Mouse (Mus musculus) hindbrain, postnatal 0 days (tissue): ENCODE data around the gene Prkab1. TPM values are rescaled to one million over a fixed set of nuclear protein-coding genes. Genes with fewer than 3 reads are reported as not detected.

ENCODE experiments used
- ATAC-seq: fragments of 200-750 bp; cut with Nextera tagmentation; 2 replicates; pipeline ENCODE4 v1.8.0; 2017; ENCODE audit warnings: mild to moderate bottlenecking, moderate TSS enrichment, moderate library complexity
- DNase-seq: peaks from one replicate; pipeline ENCODE4 v3.0.0-alpha.2; 2015; ENCODE audit warnings: low spot score
- H3K27ac ChIP-seq: fragments of 300-500 bp; sonication (generic); 2 replicates; pipeline ENCODE4 v1.5.1; 2014; ENCODE audit warnings: mild to moderate bottlenecking
- H3K27me3 ChIP-seq: fragments of 300-500 bp; sonication (generic); 2 replicates; pipeline ENCODE4 v1.6.1; 2014; ENCODE audit warnings: low read length, mixed read lengths; ENCODE audit not compliant: insufficient read depth
- H3K36me3 ChIP-seq: fragments of 300-500 bp; sonication (generic); 2 replicates; pipeline ENCODE4 v1.6.1; 2014; ENCODE audit warnings: low read length, mixed read lengths; ENCODE audit not compliant: insufficient read depth
- H3K4me1 ChIP-seq: fragments of 300-500 bp; sonication (generic); 2 replicates; pipeline ENCODE4 v1.6.1; 2014; ENCODE audit warnings: antibody characterized with exemption, low read length, mixed read lengths; ENCODE audit not compliant: insufficient read depth
- H3K4me2 ChIP-seq: fragments of 300-500 bp; sonication (generic); 2 replicates; pipeline ENCODE4 v1.6.1; 2014; ENCODE audit warnings: low read depth, mild to moderate bottlenecking, low read length, moderate library complexity, mixed read lengths
- H3K4me3 ChIP-seq: fragments of 300-500 bp; sonication (generic); 2 replicates; pipeline ENCODE4 v1.5.1; 2014; ENCODE audit warnings: low read length
- H3K9ac ChIP-seq: fragments of 300-500 bp; sonication (generic); replicated peaks from 2 replicates; pipeline ENCODE4 v1.6.1; 2014; ENCODE audit warnings: mild to moderate bottlenecking, low read length, moderate library complexity, mixed read lengths
- H3K9me3 ChIP-seq: fragments of 300-500 bp; sonication (generic); 2 replicates; pipeline ENCODE4 v1.6.1; 2016; ENCODE audit warnings: low read length, mixed read lengths
- CTCF ChIP-seq: IDR thresholded peaks from 2 replicates; pipeline ENCODE4 v1.5.1; 2016; ENCODE audit warnings: antibody characterized with exemption, control low read depth, low read depth
- WGBS: fragments of 180-500 bp; shearing (Covaris S2); extraction: QIAGEN DNeasy Blood & Tissue Kit; methylation state at CpG from one replicate; pipeline ENCODE4 v1.1.7; 2014; 5-methylcytosine and 5-hydroxymethylcytosine counted together
- polyA plus RNA-seq: library from polyadenylated mRNA; unstranded; fragments of >200 nt; fragmentation: Nextera tagmentation; extraction: Ambion mirVana; gene quantifications from 2 replicates; pipeline ENCODE4 v1.2.1, GENCODE M21; 2015
- total RNA-seq: library from RNA; depleted of rRNA; stranded (reverse); fragments of >200 nt; gene quantifications from 2 replicates; pipeline ENCODE4 v1.2.3, GENCODE M21; 2014

Gene Prkab1
- total and polyA plus RNA-seq, 2 experiments from 2014 or later: 47.1 to 48.9 TPM

DNA sequence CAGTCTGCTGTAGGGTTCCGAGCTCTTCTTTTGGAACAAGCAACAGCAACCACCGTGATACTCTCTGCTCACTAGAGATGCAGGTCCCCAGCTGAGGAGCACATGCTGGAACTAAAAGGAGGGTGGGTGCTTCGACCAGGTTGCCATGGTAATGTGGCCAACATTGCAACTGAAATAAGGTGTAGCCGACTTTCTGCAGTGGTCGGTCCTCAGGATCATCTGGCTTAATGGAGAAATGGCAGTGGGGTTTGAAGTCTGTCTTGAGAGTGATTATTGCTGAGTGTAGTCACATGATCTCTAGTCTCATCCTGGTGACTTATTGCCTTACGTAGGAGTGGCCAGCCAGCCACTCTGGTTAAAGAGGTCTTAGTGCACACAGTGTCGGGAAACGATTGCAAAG, 10.5 kb downstream of the Prkab1 start:
- no peak overlapping the region for H3K4me2 ChIP-seq
- H3K9ac ChIP-seq: no peak overlapping the region
- DNase-seq (no peak), ATAC-seq (no peak)
- no peak for TF ChIP-seq CTCF
- H3K36me3 ChIP-seq: peaks cover 55% of the 10 kb centered on the region
- no peaks in the 10 kb centered on the region for H3K9me3 ChIP-seq
- no peaks in the 10 kb centered on the region for H3K27me3 ChIP-seq
- 74% methylated on average over 8 of the region's 8 CpGs for WGBS
- no peak overlapping the region for H3K4me3 ChIP-seq
- H3K4me1 ChIP-seq: no peaks in the 10 kb centered on the region
- H3K27ac ChIP-seq: no peak overlapping the region

DNA sequence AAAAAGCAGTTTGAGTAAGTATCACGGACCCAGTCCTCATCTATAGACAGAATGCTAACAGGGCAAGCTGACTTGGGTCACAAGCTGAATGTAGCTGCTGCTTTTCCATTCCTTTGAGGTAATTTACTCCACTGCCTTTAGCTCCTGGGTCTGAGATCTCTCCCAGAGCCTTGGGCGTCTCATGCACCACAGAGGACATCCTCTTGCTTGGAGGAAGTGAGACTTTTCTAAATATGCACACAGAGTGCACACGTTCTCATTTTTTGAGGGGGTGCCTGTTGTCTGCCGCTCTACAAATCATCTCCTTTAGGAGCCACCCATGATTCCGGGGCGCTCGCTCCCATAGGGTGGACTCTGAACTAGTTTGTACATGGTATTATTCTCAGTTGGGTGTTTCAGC, 11.8 kb downstream of the Prkab1 start:
- Histone ChIP-seq H3K36me3 (peaks cover 45% of the 10 kb centered on the region), H3K9ac (no peak overlapping the region), H3K4me1 (no peaks in the 10 kb centered on the region), H3K4me3 (no peak overlapping the region), H3K4me2 (no peak overlapping the region), H3K9me3 (no peaks in the 10 kb centered on the region), H3K27me3 (no peaks in the 10 kb centered on the region), H3K27ac (no peak overlapping the region)
- no peak for DNase-seq
- no peak for ATAC-seq
- TF ChIP-seq CTCF: no peak
- WGBS: 94% methylated on average over 7 of the region's 7 CpGs

DNA sequence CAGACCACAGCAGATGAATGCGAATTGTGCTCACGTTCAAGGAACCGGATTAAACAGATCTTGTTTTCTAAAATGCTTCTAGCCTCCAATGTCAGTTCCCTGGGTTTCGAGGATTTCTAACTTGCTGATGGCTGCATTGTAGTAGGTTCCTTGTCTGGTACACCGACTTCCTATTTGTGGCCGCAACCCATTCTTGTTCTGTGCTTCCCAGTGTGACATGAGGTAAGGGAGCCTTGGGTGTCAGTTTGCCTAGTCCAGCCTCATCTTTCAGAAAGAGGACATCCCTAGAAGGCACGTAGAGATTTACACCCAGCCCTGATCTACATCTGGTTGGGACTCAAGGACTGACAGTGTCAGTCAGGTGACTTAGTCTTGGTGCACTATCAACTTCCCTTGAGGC, 12.6 kb downstream of the Prkab1 start:
- DNase-seq (no peak), ATAC-seq (no peak)
- no peak overlapping the region for H3K27ac ChIP-seq
- H3K4me1 ChIP-seq: no peaks in the 10 kb centered on the region
- H3K4me3 ChIP-seq: no peak overlapping the region
- peaks cover 37% of the 10 kb centered on the region for H3K36me3 ChIP-seq
- no peak overlapping the region for H3K9ac ChIP-seq
- WGBS: 94% methylated on average over 7 of the region's 7 CpGs
- no peaks in the 10 kb centered on the region for H3K9me3 ChIP-seq
- no peaks in the 10 kb centered on the region for H3K27me3 ChIP-seq
- TF ChIP-seq CTCF: no peak
- H3K4me2 ChIP-seq: no peak overlapping the region

DNA sequence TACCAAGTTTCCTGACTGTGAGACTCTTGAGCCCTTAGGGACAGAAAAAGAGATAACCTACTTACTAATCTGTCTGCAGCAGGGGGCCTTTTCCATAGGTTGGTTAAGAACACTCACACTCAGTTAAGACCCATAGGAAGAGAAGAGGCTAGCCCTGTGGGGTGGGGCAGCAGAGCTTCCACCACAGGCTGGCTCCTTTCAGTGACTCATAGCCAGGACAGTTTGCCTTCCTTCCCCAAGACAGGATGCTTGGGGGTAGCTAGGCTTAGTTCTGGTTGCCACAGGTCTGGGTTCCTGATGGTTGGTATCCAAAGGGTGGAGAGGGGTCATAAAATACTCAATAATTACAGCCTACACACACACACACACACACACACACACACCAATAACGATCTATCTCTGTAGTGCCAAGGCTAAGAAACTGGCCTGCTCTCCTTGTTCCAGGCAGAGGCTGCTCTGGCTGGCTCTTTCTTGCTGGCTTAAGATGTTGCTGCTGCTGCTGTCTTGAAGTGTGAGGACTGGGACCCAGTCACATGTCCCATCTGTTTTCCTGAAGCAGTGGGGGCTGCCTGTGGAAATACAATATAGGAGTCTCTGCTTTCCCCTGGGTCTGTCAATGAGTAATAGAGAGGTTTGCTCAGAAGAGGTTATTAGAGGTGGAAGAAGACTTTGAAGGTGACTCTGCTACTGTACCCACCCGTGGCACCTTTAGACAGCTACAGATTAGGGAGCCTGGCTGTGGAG, 14.3 kb downstream of the Prkab1 start:
- 82% methylated on average over 2 of the region's 2 CpGs for WGBS
- H3K9me3 ChIP-seq: no peaks in the 10 kb centered on the region
- ATAC-seq: no peak
- no peak overlapping the region for H3K9ac ChIP-seq
- TF ChIP-seq CTCF: no peak
- H3K27ac ChIP-seq: no peak overlapping the region
- H3K36me3 ChIP-seq: peaks cover 20% of the 10 kb centered on the region
- no peak overlapping the region for H3K4me2 ChIP-seq
- H3K27me3 ChIP-seq: no peaks in the 10 kb centered on the region
- no peak overlapping the region for H3K4me3 ChIP-seq
- H3K4me1 ChIP-seq: no peaks in the 10 kb centered on the region
- DNase-seq: no peak

DNA sequence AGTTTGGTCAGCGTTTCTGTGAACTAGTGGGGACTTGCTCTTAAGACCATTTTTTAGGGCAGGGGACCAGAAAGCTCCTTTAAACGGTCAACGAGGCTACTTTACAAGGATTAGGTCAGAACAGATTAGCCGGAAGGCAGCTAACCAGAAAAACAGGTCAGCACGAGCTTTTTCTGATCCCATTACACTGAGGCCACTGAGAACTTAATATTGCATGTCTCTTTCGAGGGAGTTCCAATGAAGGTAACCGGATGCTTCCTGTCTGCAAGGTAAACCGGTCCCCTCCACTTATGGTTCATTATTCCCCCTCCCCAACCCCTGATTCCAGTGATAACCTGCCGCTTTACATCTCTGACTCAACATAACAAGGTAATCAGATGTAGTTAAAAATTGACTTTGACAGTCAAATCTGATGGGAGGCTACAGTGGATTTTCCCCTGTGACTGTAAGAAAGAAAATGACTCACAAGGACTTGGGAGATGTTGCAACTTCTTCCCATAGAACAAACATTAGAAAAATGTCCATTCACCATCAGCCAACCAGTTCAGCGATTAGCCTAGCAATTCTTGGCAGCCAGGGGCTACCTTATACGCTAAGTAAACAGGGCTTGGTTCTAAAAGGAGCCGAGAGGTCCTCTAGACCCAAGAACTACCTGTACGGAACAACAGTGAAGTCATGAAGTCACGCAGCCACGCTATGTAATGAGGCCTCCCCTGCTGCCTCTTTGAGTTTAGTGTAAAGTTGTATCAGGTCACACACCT, 15.0 kb downstream of the Prkab1 start:
- no peak overlapping the region for H3K4me3 ChIP-seq
- H3K4me1 ChIP-seq: no peaks in the 10 kb centered on the region
- no peak overlapping the region for H3K9ac ChIP-seq
- no peak for ATAC-seq
- H3K27ac ChIP-seq: no peak overlapping the region
- no peaks in the 10 kb centered on the region for H3K27me3 ChIP-seq
- no peak for DNase-seq
- H3K9me3 ChIP-seq: no peaks in the 10 kb centered on the region
- H3K4me2 ChIP-seq: no peak overlapping the region
- 88% methylated on average over 15 of the region's 15 CpGs for WGBS
- TF ChIP-seq CTCF: no peak
- H3K36me3 ChIP-seq: peaks cover 13% of the 10 kb centered on the region

DNA sequence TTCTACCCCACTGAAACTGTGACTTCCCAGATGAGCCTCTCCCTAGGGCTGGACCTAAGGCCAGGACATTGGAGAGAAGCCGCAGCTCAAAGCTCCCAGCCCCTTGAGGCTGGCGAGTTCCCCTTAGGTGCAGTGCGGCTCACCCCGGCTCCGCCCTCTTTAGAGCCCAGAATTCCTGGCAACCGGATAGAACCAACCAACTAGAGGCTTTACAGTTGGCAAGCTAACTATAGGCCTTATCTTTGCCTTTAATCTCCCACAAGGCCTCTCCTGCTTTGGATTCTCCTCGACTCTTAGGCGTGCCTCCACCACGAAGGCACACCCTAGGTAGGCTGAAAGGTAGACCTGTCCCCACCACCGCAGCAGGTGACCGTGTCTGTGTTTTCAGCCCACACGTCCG, 16.6 kb downstream of the Prkab1 start:
- Histone ChIP-seq H3K9ac (no peak overlapping the region), H3K27ac (no peak overlapping the region), H3K36me3 (no peaks in the 10 kb centered on the region), H3K9me3 (no peaks in the 10 kb centered on the region), H3K4me3 (no peak overlapping the region), H3K4me2 (no peak overlapping the region), H3K27me3 (no peaks in the 10 kb centered on the region), H3K4me1 (no peaks in the 10 kb centered on the region)
- 92% methylated on average over 13 of the region's 13 CpGs for WGBS
- DNase-seq: no peak
- no peak for ATAC-seq
- no peak for TF ChIP-seq CTCF
